Mouse (Mus musculus) spleen, adult 2 months (tissue): ENCODE results near the gene Cactin.

Source experiments
- CTCF ChIP-seq: fragments of 200-500 bp; IDR thresholded peaks from 2 replicates; pipeline ENCODE4 v1.5.1; 2011; ENCODE audit warnings: mild to moderate bottlenecking, inconsistent platforms; ENCODE audit not compliant: insufficient read depth, insufficient read length, insufficient replicate concordance; ENCODE audit errors: extremely low read depth
- POLR2A ChIP-seq: fragments of 200-500 bp; IDR thresholded peaks from 2 replicates; pipeline ENCODE4 v1.6.1; 2011; ENCODE audit warnings: low read depth, low read length, inconsistent platforms

- TF ChIP-seq CTCF = no peak
- TF ChIP-seq POLR2A = no peak
Measured at GRCm38 (mm10) chr10:81340551-81341332, 19.8 kb downstream of the Cactin start.
